Mouse (Mus musculus) kidney, adult 2 months (tissue): ENCODE data around the gene Fbxl15.

Source experiments
- CTCF ChIP-seq: fragments of 200-500 bp; conservative IDR thresholded peaks from 2 replicates; pipeline ENCODE4 v1.5.1; 2011; ENCODE audit warnings: low read depth, mild to moderate bottlenecking, control low read depth, low read length, moderate library complexity, mixed read lengths; ENCODE audit not compliant: insufficient read depth, insufficient read length
- POLR2A ChIP-seq: fragments of 200-500 bp; IDR thresholded peaks from one replicate; pipeline ENCODE4 v1.6.1; 2011; ENCODE audit warnings: low read depth, low read length, control low read depth

DNA sequence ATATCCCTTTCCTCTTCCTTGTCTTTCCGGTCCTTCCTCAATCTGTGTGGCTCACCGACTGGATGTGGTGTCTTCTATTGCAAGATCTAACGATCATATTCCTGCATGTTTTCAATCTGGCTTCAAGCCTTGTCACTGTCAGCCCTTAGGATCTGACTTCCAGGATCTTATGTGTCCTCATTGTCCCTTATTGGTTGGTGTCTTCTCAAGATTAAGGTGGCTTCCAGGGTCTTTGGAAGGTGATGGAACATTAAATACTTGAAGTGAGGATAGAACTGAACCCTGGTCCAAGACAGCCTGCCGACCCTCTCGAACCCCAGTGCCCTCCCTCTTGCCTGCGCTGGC, 10.9 kb downstream of the Fbxl15 start:
- TF ChIP-seq CTCF (no peak), POLR2A (no peak)
